Mouse (Mus musculus) lung, embryonic 14.5 days (tissue): ENCODE results near the gene Rgs9. TPM values are rescaled to one million over a fixed set of nuclear protein-coding genes. Genes with fewer than 3 reads are reported as not detected.

Experiments
- ATAC-seq: fragments of 200-750 bp; cut with Nextera tagmentation; 2 replicates; pipeline ENCODE4 v1.8.0; 2017; ENCODE audit warnings: mild to moderate bottlenecking, moderate TSS enrichment, moderate library complexity; ENCODE audit not compliant: insufficient read depth
- DNase-seq: peaks from one replicate; pipeline ENCODE4 v3.0.0-alpha.2; 2015
- H3K27ac ChIP-seq: fragments of 300-500 bp; sonication (generic); 2 replicates; pipeline ENCODE4 v1.5.1; 2014; ENCODE audit warnings: low read depth, mild to moderate bottlenecking, moderate library complexity
- H3K27me3 ChIP-seq: fragments of 300-500 bp; sonication (generic); 2 replicates; pipeline ENCODE4 v1.6.1; 2014; ENCODE audit warnings: low read length, control low read depth; ENCODE audit not compliant: insufficient read depth
- H3K36me3 ChIP-seq: fragments of 300-500 bp; sonication (generic); 2 replicates; pipeline ENCODE4 v1.6.1; 2014; ENCODE audit warnings: control low read depth; ENCODE audit not compliant: insufficient read depth
- H3K4me1 ChIP-seq: fragments of 300-500 bp; sonication (generic); 2 replicates; pipeline ENCODE4 v1.6.1; 2014; ENCODE audit warnings: antibody characterized with exemption, control low read depth; ENCODE audit not compliant: insufficient read depth
- H3K4me2 ChIP-seq: fragments of 300-500 bp; sonication (generic); 2 replicates; pipeline ENCODE4 v1.6.1; 2014; ENCODE audit warnings: mild to moderate bottlenecking
- H3K4me3 ChIP-seq: fragments of 300-500 bp; sonication (generic); 2 replicates; pipeline ENCODE4 v1.5.1; 2014; ENCODE audit warnings: low read depth, low read length
- H3K9ac ChIP-seq: fragments of 300-500 bp; sonication (generic); 2 replicates; pipeline ENCODE4 v1.6.1; 2014
- H3K9me3 ChIP-seq: fragments of 300-500 bp; sonication (generic); 2 replicates; pipeline ENCODE4 v1.6.1; 2016; ENCODE audit warnings: low read depth, low read length, control low read depth
- CTCF ChIP-seq: IDR thresholded peaks from 2 replicates; pipeline ENCODE4 v1.5.1; 2016; ENCODE audit warnings: antibody characterized with exemption, low read depth
- WGBS: fragments of 180-500 bp; shearing (Covaris S2); extraction: QIAGEN DNeasy Blood & Tissue Kit; methylation state at CpG from one replicate; pipeline ENCODE4 v1.1.7; 2014; 5-methylcytosine and 5-hydroxymethylcytosine counted together
- polyA plus RNA-seq: library from polyadenylated mRNA; unstranded; fragments of >200 nt; fragmentation: Nextera tagmentation; extraction: Ambion mirVana; gene quantifications from 2 replicates; pipeline ENCODE4 v1.2.1, GENCODE M21; 2014

The Rgs9 gene
- polyA plus RNA-seq, 1 experiment from 2014 or later, result 1.5 TPM

GRCm38 (mm10) chr11:109206028-109206427 is 91.9 kb downstream of the Rgs9 start:
- ATAC-seq, result no peak
- Histone ChIP-seq H3K4me2 (no peak overlapping the region), H3K36me3 (no peaks in the 10 kb centered on the region), H3K4me1 (no peaks in the 10 kb centered on the region), H3K27ac (no peak overlapping the region), H3K9me3 (no peaks in the 10 kb centered on the region), H3K27me3 (no peaks in the 10 kb centered on the region), H3K4me3 (no peak overlapping the region), H3K9ac (no peak overlapping the region)
- TF ChIP-seq CTCF, result no peak
- 82% methylated on average over 1 of the region's 1 CpGs for WGBS
- no peak for DNase-seq

GRCm38 (mm10) chr11:109199612-109200293 is 98.2 kb downstream of the Rgs9 start:
- no peaks in the 10 kb centered on the region for H3K36me3 ChIP-seq
- H3K4me1 ChIP-seq, result peaks cover 7% of the 10 kb centered on the region
- 32% methylated on average over 8 of the region's 8 CpGs for WGBS
- no peaks in the 10 kb centered on the region for H3K9me3 ChIP-seq
- H3K4me2 ChIP-seq, result no peak overlapping the region
- no peaks in the 10 kb centered on the region for H3K27me3 ChIP-seq
- H3K4me3 ChIP-seq, result no peak overlapping the region
- DNase-seq (peak; percentile 66), ATAC-seq (peak; percentile 74; the same call in 1 of the 2 replicates)
- H3K27ac ChIP-seq, result 0 out of 2 replicates have a peak overlapping the region, but pooled peaks have one; percentile 39
- no peak overlapping the region; the same call in 1 of the 2 replicates for H3K9ac ChIP-seq
- TF ChIP-seq CTCF, result no peak

GRCm38 (mm10) chr11:109192673-109193557 is 105.0 kb downstream of the Rgs9 start:
- TF ChIP-seq CTCF, result peak; percentile 96
- Histone ChIP-seq H3K9me3 (no peaks in the 10 kb centered on the region), H3K27me3 (no peaks in the 10 kb centered on the region), H3K4me2 (no peak overlapping the region), H3K4me1 (no peaks in the 10 kb centered on the region), H3K36me3 (no peaks in the 10 kb centered on the region), H3K27ac (no peak overlapping the region), H3K9ac (no peak overlapping the region), H3K4me3 (no peak overlapping the region)
- 34% methylated on average over 15 of the region's 15 CpGs for WGBS
- peak; percentile 80 for ATAC-seq
- DNase-seq, result peak; percentile 94

GRCm38 (mm10) chr11:109188235-109188634 is 109.7 kb downstream of the Rgs9 start:
- no peak overlapping the region for H3K4me3 ChIP-seq
- DNase-seq (no peak), ATAC-seq (no peak)
- no peaks in the 10 kb centered on the region for H3K27me3 ChIP-seq
- H3K9me3 ChIP-seq, result no peaks in the 10 kb centered on the region
- 89% methylated on average over 5 of the region's 5 CpGs for WGBS
- H3K36me3 ChIP-seq, result no peaks in the 10 kb centered on the region
- no peak overlapping the region for H3K4me2 ChIP-seq
- no peak overlapping the region for H3K9ac ChIP-seq
- no peak for TF ChIP-seq CTCF
- no peak overlapping the region for H3K27ac ChIP-seq
- H3K4me1 ChIP-seq, result no peaks in the 10 kb centered on the region

DNA sequence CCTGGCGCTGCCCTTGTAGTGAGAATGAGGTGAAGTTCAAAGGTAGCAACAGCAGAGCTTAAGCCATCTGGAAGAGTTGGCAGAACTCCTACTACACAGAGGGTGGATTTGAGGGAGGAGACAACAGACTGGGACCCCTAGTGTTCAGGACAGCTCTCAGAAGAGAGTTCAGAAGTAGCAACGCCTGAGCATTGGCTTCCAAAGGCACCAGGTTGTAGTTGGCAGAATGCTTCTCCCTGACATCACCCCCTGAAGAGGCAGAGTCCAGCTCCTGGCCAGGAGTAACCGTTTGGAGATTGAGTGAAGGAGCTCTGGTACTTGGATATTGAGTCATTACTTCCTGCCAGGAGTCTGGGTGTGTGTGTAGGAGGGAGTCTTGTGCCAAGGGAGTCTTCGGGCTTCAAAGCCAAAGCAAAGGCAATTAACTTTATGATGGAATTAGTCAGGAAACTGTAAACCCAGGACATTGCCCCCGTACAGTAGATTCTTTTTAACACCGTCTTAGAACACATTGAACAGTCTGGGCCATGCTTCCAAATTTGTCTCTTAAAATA is 110.2 kb downstream of the Rgs9 start:
- no peaks in the 10 kb centered on the region for H3K9me3 ChIP-seq
- no peaks in the 10 kb centered on the region for H3K4me1 ChIP-seq
- no peak for TF ChIP-seq CTCF
- no peaks in the 10 kb centered on the region for H3K36me3 ChIP-seq
- WGBS, result 78% methylated on average over 6 of the region's 6 CpGs
- H3K4me3 ChIP-seq, result no peak overlapping the region
- no peak overlapping the region for H3K4me2 ChIP-seq
- no peak for DNase-seq
- no peaks in the 10 kb centered on the region for H3K27me3 ChIP-seq
- no peak overlapping the region for H3K9ac ChIP-seq
- ATAC-seq, result no peak
- H3K27ac ChIP-seq, result no peak overlapping the region

GRCm38 (mm10) chr11:109181118-109181517 is 116.8 kb downstream of the Rgs9 start:
- Histone ChIP-seq H3K4me3 (no peak overlapping the region), H3K9ac (no peak overlapping the region), H3K9me3 (no peaks in the 10 kb centered on the region), H3K27me3 (no peaks in the 10 kb centered on the region), H3K4me2 (no peak overlapping the region), H3K27ac (no peak overlapping the region), H3K4me1 (no peaks in the 10 kb centered on the region), H3K36me3 (no peaks in the 10 kb centered on the region)
- no peak for TF ChIP-seq CTCF
- WGBS, result 57% methylated on average over 7 of the region's 7 CpGs
- ATAC-seq (no peak), DNase-seq (no peak)

DNA sequence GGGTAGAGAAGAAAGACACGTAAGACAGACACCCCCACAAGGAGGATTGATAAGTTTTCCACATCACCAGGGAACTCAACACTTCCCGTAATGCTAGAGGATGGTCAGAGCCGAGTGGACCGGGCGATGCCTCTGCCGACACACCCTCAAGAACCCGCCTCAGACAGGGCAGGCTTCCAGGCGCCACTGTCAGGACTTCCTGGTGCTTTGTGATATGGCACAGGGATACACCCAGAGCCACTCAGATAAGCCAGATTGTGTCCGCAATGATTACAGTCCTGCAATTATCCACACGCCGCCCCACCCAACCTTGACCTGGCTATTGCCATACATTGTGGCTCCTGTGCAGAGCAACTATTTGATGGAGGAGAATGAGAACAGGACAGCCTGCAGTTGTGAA is 117.6 kb downstream of the Rgs9 start:
- Histone ChIP-seq H3K9ac (no peak overlapping the region), H3K27me3 (no peaks in the 10 kb centered on the region), H3K4me1 (no peaks in the 10 kb centered on the region), H3K9me3 (no peaks in the 10 kb centered on the region), H3K36me3 (no peaks in the 10 kb centered on the region), H3K27ac (no peak overlapping the region), H3K4me3 (no peak overlapping the region), H3K4me2 (no peak overlapping the region)
- ATAC-seq, result no peak
- no peak for TF ChIP-seq CTCF
- WGBS, result 80% methylated on average over 11 of the region's 11 CpGs
- DNase-seq, result no peak
